Mouse (Mus musculus) small intestine, adult 2 months (tissue): Measurements from ENCODE around the gene Ss18l1. TPM values are rescaled to one million over a fixed set of nuclear protein-coding genes. Genes with fewer than 3 reads are reported as not detected.

Experiments used
- H3K27ac ChIP-seq: fragments of 200-500 bp; 2 replicates; pipeline ENCODE4 v1.5.1; 2012; ENCODE audit warnings: low read depth, low read length, control low read depth, inconsistent platforms; ENCODE audit not compliant: insufficient read depth
- H3K27me3 ChIP-seq: fragments of 200-500 bp; 2 replicates; pipeline ENCODE4 v1.6.1; 2012; ENCODE audit warnings: mild to moderate bottlenecking, moderate library complexity, low read length, inconsistent platforms; ENCODE audit not compliant: control insufficient read depth, insufficient read depth
- H3K36me3 ChIP-seq: fragments of 200-500 bp; 2 replicates; pipeline ENCODE4 v1.6.1; 2012; ENCODE audit warnings: mild to moderate bottlenecking, low read length, control low read depth, inconsistent platforms; ENCODE audit not compliant: control insufficient read depth, insufficient read depth
- H3K4me1 ChIP-seq: fragments of 200-500 bp; 2 replicates; pipeline ENCODE4 v1.6.1; 2012; ENCODE audit warnings: low read length, inconsistent platforms, mixed read lengths; ENCODE audit not compliant: control insufficient read depth, insufficient read depth, insufficient read length
- H3K4me3 ChIP-seq: fragments of 200-500 bp; 2 replicates; pipeline ENCODE4 v1.5.1; 2012; ENCODE audit warnings: low read depth, mild to moderate bottlenecking, control low read depth, inconsistent platforms, low read length, moderate library complexity
- CTCF ChIP-seq: fragments of 200-500 bp; IDR thresholded peaks from 2 replicates; pipeline ENCODE4 v1.5.1; 2012; ENCODE audit warnings: low read depth, mild to moderate bottlenecking, control low read depth, inconsistent platforms, low read length, moderate library complexity, mixed read lengths; ENCODE audit not compliant: insufficient replicate concordance, insufficient read length; ENCODE audit errors: extremely low read depth
- POLR2A ChIP-seq: fragments of 200-500 bp; IDR thresholded peaks from 2 replicates; pipeline ENCODE4 v1.6.1; 2012; ENCODE audit warnings: low read depth, mild to moderate bottlenecking, control low read depth, inconsistent platforms, low read length, moderate library complexity
- WGBS: fragments of 180-500 bp; shearing (Covaris S2); methylation state at CpG from one replicate; pipeline ENCODE4 v1.1.7; 2018; 5-methylcytosine and 5-hydroxymethylcytosine counted together
- polyA plus RNA-seq: library from polyadenylated mRNA; depleted of rRNA; stranded (reverse); fragments of >200 nt; gene quantifications from 2 replicates; pipeline ENCODE4 v1.2.3, GENCODE M21; 2012

The Ss18l1 gene
- polyA plus RNA-seq, 1 experiment: 7.7 TPM

- H3K27ac ChIP-seq: no peak overlapping the region
- H3K36me3 ChIP-seq: 0 out of 2 replicates have a peak, but pooled peaks cover 3% of the 10 kb centered on the region
- H3K27me3 ChIP-seq: no peaks in the 10 kb centered on the region
- H3K4me1 ChIP-seq: peaks cover 4% of the 10 kb centered on the region
- H3K4me3 ChIP-seq: no peak overlapping the region
- no peak for TF ChIP-seq POLR2A
- TF ChIP-seq CTCF: no peak
- 76% methylated on average over 2 of the region's 2 CpGs for WGBS
Measured at GRCm38 (mm10) chr2:180071671-180072070, 29.4 kb downstream of the Ss18l1 start.

DNA sequence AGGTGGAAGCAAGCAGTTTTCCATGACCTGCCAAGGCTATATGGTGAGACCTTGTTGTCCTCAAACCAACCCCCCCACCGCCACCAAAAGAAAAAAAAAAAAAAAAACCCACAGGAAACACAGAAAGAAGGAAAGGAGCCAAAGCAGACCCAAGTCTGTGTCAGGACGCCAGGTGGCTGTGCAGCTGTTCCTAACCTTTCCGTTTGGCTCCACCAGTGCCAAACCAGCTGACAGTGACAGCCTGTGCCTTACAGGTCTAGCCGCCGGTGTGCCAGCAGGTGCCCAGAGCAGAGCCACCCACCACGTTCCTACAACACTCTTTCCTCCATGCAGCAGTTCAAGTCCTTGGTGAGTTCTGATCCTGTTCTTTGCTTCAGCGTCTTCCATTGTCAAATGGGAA is 30.6 kb downstream of the Ss18l1 start:
- H3K4me1 ChIP-seq: peaks cover 4% of the 10 kb centered on the region
- 79% methylated on average over 7 of the region's 7 CpGs for WGBS
- no peak overlapping the region for H3K27ac ChIP-seq
- no peaks in the 10 kb centered on the region for H3K27me3 ChIP-seq
- TF ChIP-seq CTCF (no peak), POLR2A (no peak)
- H3K4me3 ChIP-seq: no peak overlapping the region
- H3K36me3 ChIP-seq: 0 out of 2 replicates have a peak, but pooled peaks cover 3% of the 10 kb centered on the region

- no peak for TF ChIP-seq POLR2A
- no peak for TF ChIP-seq CTCF
- H3K27ac ChIP-seq: no peak overlapping the region
- no peaks in the 10 kb centered on the region for H3K27me3 ChIP-seq
- WGBS: 80% methylated on average over 3 of the region's 3 CpGs
- H3K36me3 ChIP-seq: peaks cover 6% of the 10 kb centered on the region; the same call in 1 of the 2 replicates
- no peak overlapping the region for H3K4me3 ChIP-seq
- H3K4me1 ChIP-seq: no peaks in the 10 kb centered on the region; the same call in 1 of the 2 replicates
Measured at GRCm38 (mm10) chr2:180077622-180078021, 35.3 kb downstream of the Ss18l1 start.

- H3K27ac ChIP-seq: no peak overlapping the region
- H3K4me1 ChIP-seq: no peaks in the 10 kb centered on the region
- WGBS: 78% methylated on average over 8 of the region's 8 CpGs
- no peaks in the 10 kb centered on the region for H3K27me3 ChIP-seq
- peaks cover 12% of the 10 kb centered on the region; the same call in 1 of the 2 replicates for H3K36me3 ChIP-seq
- H3K4me3 ChIP-seq: no peak overlapping the region
- TF ChIP-seq CTCF (no peak), POLR2A (no peak)
Measured at GRCm38 (mm10) chr2:180080680-180081079, 38.4 kb downstream of the Ss18l1 start.

- Histone ChIP-seq H3K36me3 (peaks cover 12% of the 10 kb centered on the region; the same call in 1 of the 2 replicates), H3K27me3 (no peaks in the 10 kb centered on the region), H3K27ac (no peak overlapping the region), H3K4me1 (no peaks in the 10 kb centered on the region), H3K4me3 (no peak overlapping the region)
- TF ChIP-seq CTCF (no peak), POLR2A (no peak)
- WGBS: 94% methylated on average over 10 of the region's 10 CpGs
Measured at GRCm38 (mm10) chr2:180083063-180083462, 40.8 kb downstream of the Ss18l1 start.

GRCm38 (mm10) chr2:180084565-180084964 is 42.3 kb downstream of the Ss18l1 start:
- Histone ChIP-seq H3K27me3 (no peaks in the 10 kb centered on the region), H3K36me3 (peaks cover 9% of the 10 kb centered on the region; the same call in 1 of the 2 replicates), H3K4me3 (no peak overlapping the region), H3K27ac (no peak overlapping the region), H3K4me1 (no peaks in the 10 kb centered on the region)
- no peak for TF ChIP-seq POLR2A
- TF ChIP-seq CTCF: no peak
- WGBS: 64% methylated on average over 3 of the region's 3 CpGs

DNA sequence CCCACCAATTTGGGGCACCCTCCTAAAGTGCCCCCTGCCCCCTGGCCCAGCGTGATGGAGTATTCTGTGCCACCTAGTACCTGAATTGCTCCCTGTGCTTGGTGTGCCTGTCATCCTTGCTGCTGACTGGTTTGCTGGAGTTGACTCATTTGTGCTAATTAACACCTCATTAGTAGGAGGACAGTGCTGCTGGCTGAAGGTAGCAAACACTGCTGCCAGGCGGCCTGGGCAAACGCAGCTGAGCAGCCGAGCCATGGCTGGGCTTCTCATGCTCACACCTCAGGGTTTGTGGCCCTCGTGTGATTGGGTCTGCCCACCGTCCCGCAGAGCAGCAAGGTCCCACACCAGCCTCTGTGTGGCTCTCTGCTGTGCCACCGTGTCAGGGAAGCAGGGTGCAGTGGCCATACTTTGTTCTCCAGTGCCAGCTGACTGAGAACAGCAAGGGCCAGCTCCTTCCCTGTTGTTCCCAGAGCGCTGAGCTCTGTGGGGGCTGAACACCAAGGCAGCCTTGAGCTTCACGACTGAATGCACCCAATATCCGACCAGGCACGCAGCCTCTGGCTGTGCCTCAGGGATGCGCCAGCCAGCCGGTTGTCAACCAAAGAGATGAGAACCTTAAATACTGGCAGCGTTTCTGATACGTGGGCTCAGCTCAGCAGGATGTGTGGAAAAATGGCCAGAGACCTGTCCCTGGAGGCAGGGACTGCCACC is 43.8 kb downstream of the Ss18l1 start:
- Histone ChIP-seq H3K27me3 (no peaks in the 10 kb centered on the region), H3K36me3 (peaks cover 9% of the 10 kb centered on the region; the same call in 1 of the 2 replicates), H3K4me3 (no peak overlapping the region), H3K27ac (no peak overlapping the region), H3K4me1 (no peaks in the 10 kb centered on the region)
- 79% methylated on average over 16 of the region's 16 CpGs for WGBS
- TF ChIP-seq POLR2A (no peak), CTCF (no peak)
